Mouse (Mus musculus): ENCODE data around the gene Kcnh2.

Gene Kcnh2

DNA sequence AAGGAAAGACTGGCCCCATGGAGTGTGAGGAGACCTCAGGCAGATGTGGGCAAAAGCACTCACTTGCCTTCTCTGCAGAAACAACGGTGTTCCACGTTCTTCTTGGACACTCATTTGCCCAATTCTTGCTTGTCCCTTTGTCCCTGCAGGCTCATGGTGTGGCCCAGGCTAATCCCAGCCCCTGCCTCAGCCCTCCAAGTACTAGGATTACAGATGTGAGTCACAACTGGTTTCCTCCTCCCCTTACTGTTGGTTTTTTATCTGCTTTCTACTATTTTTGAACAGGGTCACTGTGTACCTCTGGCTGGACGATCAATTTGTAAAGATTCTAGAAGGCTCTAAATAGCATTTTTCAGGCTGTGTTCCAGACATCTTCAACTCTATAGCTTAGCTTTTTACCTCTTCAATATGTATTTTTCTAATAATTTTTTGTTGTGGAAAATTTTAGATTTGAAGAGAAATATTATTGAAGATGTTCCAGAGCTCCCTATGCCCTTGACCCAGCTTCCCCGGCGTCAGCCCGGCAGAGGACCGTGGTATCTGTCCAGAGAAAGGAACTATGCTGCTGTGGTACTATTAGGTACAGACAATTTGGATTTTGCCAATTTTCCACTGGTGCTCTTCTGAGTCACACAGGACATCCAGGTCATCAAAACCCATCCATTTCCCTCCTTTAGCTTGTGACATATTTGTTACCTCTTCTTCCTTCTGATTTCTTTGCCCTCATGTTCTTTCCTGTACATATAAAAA is 65.0 kb downstream of the Kcnh2 start:
- TF ChIP-seq NANOG (IDR thresholded peaks at IDR 0.05; ENCODE audit: borderline replicate concordance, low read length) (no peak), CTCF (conservative IDR thresholded peaks at IDR 0.05; ENCODE audit: low read length) (no peak)
- Histone ChIP-seq H3K4me3 (replicated peaks; ENCODE audit: low read length) (no peak overlapping the region), H3K9me3 (ENCODE audit: low read length) (peaks cover 11% of the 10 kb centered on the region), H3K27me3 (ENCODE audit: insufficient read depth, low read length) (0 out of 2 replicates have a peak, but pooled peaks cover under 1% of the 10 kb centered on the region), H3K4me1 (replicated peaks; ENCODE audit: low read depth, low read length) (no peaks in the 10 kb centered on the region), H3K36me3 (ENCODE audit: insufficient read depth, low read length) (no peaks in the 10 kb centered on the region)

DNA sequence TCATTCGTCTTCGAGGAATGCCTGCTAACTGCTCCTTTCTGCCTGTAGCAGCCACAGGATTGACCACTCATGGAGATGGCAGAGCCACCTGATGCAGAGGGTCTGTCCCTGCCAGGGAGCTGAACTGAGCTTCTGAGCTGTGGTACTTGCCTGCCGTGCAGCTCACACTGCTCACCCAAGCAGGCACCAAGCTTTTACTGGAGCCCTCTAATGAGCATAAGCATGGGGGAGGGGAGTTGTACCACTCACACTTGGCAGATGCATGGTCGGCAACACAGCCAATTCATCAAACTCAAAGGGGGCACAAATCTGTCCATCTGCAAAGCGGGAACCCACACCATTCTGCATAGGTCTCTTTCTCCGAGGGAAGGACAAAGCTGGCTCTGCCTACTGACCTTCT is 67.3 kb downstream of the Kcnh2 start:
- no peak for TF ChIP-seq CTCF (conservative IDR thresholded peaks at IDR 0.05; ENCODE audit: low read length)
- TF ChIP-seq NANOG (IDR thresholded peaks at IDR 0.05; ENCODE audit: borderline replicate concordance, low read length) = no peak
- TF ChIP-seq POU5F1 (IDR thresholded peaks at IDR 0.05; ENCODE audit: borderline replicate concordance, low read length) = no peak
- H3K4me1 ChIP-seq (replicated peaks; ENCODE audit: low read depth, low read length) = no peaks in the 10 kb centered on the region
- 0 out of 2 replicates have a peak, but pooled peaks cover 7% of the 10 kb centered on the region for H3K9me3 ChIP-seq (ENCODE audit: low read length)
- no peaks in the 10 kb centered on the region for H3K36me3 ChIP-seq (ENCODE audit: insufficient read depth, low read length)
- H3K4me3 ChIP-seq (replicated peaks; ENCODE audit: low read length) = no peak overlapping the region
- 0 out of 2 replicates have a peak, but pooled peaks cover 3% of the 10 kb centered on the region for H3K27me3 ChIP-seq (ENCODE audit: insufficient read depth, low read length)

DNA sequence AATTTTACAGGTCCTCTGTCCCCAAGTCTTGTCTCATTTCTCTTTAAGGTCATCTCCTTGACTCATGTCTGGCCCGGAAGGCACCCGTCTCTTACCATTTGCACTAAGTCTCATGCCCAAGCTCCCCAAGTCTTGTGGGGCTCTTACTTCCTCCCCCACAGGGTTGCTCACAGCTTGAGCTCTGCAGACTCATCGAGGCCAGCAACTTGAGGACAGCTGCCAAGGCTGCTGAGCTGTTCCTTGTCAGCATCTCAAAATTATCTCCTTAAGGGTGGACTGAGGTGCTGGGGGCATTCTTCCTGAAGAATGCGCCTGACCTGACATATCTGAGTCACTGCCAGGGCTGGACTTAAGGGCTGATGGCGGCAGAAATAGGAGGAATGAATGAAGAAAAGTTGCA is 68.2 kb downstream of the Kcnh2 start:
- H3K4me3 ChIP-seq (replicated peaks; ENCODE audit: low read length) = no peak overlapping the region
- no peak for TF ChIP-seq POU5F1 (IDR thresholded peaks at IDR 0.05; ENCODE audit: borderline replicate concordance, low read length)
- no peak for TF ChIP-seq CTCF (conservative IDR thresholded peaks at IDR 0.05; ENCODE audit: low read length)
- no peak for TF ChIP-seq NANOG (IDR thresholded peaks at IDR 0.05; ENCODE audit: borderline replicate concordance, low read length)
- H3K4me1 ChIP-seq (replicated peaks; ENCODE audit: low read depth, low read length) = no peaks in the 10 kb centered on the region
- no peaks in the 10 kb centered on the region for H3K36me3 ChIP-seq (ENCODE audit: insufficient read depth, low read length)
- H3K9me3 ChIP-seq (ENCODE audit: low read length) = peaks cover 10% of the 10 kb centered on the region; the same call in 1 of the 2 replicates
- H3K27me3 ChIP-seq (ENCODE audit: insufficient read depth, low read length) = 0 out of 2 replicates have a peak, but pooled peaks cover 3% of the 10 kb centered on the region

DNA sequence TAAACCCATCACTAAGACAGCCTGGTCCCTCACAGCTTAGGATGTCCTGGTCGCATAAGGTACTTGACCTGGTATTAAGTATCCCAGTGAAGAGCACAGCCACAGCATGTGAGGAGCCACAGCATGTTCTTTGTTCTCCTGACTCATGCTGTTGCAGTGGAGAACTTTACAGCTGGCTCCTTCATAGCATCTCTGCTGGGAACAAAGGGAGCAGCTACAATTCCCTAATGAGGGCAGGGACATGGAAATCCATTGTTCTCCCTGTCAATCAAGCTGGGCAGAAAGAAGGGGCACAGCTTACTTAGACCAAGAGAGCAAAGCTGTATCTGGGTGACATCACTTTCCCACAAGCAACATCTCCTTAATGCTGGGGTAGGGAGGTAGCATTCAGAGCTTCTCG is 70.9 kb downstream of the Kcnh2 start:
- Histone ChIP-seq H3K4me3 (replicated peaks; ENCODE audit: low read length) (no peak overlapping the region), H3K27me3 (ENCODE audit: insufficient read depth, low read length) (0 out of 2 replicates have a peak, but pooled peaks cover 3% of the 10 kb centered on the region), H3K36me3 (ENCODE audit: insufficient read depth, low read length) (no peaks in the 10 kb centered on the region), H3K9me3 (ENCODE audit: low read length) (peaks cover 10% of the 10 kb centered on the region; the same call in 1 of the 2 replicates), H3K4me1 (replicated peaks; ENCODE audit: low read depth, low read length) (no peaks in the 10 kb centered on the region)
- TF ChIP-seq POU5F1 (IDR thresholded peaks at IDR 0.05; ENCODE audit: borderline replicate concordance, low read length) (no peak), CTCF (conservative IDR thresholded peaks at IDR 0.05; ENCODE audit: low read length) (no peak), NANOG (IDR thresholded peaks at IDR 0.05; ENCODE audit: borderline replicate concordance, low read length) (no peak)

DNA sequence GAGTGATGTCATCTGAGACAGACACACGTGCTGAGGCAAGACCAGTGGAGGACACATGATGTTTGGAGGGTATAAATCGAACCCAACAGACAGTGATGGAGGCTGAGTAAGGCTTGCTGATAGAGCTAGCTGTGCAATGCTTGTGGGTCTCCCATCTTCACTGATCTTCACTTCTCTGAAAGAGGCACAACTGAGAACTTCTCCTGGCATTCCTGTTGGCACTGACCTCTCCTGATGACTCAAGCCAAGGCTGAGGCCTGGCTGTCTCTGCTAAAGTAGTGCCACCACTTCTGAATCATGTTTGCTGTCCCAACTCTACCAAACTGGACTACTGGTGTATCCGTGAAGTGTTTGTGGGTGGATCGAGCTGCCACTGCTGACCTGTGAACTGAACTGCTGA is 71.9 kb downstream of the Kcnh2 start:
- no peak overlapping the region for H3K4me3 ChIP-seq (replicated peaks; ENCODE audit: low read length)
- no peaks in the 10 kb centered on the region for H3K36me3 ChIP-seq (ENCODE audit: insufficient read depth, low read length)
- peaks cover 6% of the 10 kb centered on the region; the same call in 1 of the 2 replicates for H3K9me3 ChIP-seq (ENCODE audit: low read length)
- 0 out of 2 replicates have a peak, but pooled peaks cover 3% of the 10 kb centered on the region for H3K27me3 ChIP-seq (ENCODE audit: insufficient read depth, low read length)
- H3K4me1 ChIP-seq (replicated peaks; ENCODE audit: low read depth, low read length) = no peaks in the 10 kb centered on the region
- no peak for TF ChIP-seq NANOG (IDR thresholded peaks at IDR 0.05; ENCODE audit: borderline replicate concordance, low read length)
- TF ChIP-seq CTCF (conservative IDR thresholded peaks at IDR 0.05; ENCODE audit: low read length) = no peak
- no peak for TF ChIP-seq POU5F1 (IDR thresholded peaks at IDR 0.05; ENCODE audit: borderline replicate concordance, low read length)

DNA sequence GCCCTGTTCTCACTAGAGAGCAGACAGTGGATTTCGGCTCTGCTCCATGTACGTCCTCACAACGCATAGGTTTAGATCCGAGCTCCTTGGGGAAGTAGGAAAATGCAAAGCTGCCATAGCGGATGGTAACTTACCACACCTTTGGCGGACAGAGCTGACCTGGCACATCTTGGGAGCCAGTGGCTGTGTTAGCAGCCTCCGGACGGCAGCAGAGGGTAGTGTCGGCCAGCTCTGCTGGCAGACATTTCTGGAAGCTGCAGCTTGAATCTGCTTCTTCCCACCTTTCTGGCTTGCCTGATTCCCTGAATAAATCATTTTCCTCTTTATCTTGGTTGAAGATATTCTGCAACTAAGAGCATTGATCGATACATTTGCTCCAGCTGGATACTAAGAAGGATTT is 73.2 kb downstream of the Kcnh2 start:
- no peaks in the 10 kb centered on the region for H3K36me3 ChIP-seq (ENCODE audit: insufficient read depth, low read length)
- H3K27me3 ChIP-seq (ENCODE audit: insufficient read depth, low read length) = peaks cover 3% of the 10 kb centered on the region; the same call in 1 of the 2 replicates
- TF ChIP-seq CTCF (conservative IDR thresholded peaks at IDR 0.05; ENCODE audit: low read length) = no peak
- TF ChIP-seq NANOG (IDR thresholded peaks at IDR 0.05; ENCODE audit: borderline replicate concordance, low read length) = no peak
- TF ChIP-seq POU5F1 (IDR thresholded peaks at IDR 0.05; ENCODE audit: borderline replicate concordance, low read length) = no peak
- H3K4me1 ChIP-seq (replicated peaks; ENCODE audit: low read depth, low read length) = no peaks in the 10 kb centered on the region
- peaks cover 3% of the 10 kb centered on the region; the same call in 1 of the 2 replicates for H3K9me3 ChIP-seq (ENCODE audit: low read length)
- H3K4me3 ChIP-seq (replicated peaks; ENCODE audit: low read length) = no peak overlapping the region

DNA sequence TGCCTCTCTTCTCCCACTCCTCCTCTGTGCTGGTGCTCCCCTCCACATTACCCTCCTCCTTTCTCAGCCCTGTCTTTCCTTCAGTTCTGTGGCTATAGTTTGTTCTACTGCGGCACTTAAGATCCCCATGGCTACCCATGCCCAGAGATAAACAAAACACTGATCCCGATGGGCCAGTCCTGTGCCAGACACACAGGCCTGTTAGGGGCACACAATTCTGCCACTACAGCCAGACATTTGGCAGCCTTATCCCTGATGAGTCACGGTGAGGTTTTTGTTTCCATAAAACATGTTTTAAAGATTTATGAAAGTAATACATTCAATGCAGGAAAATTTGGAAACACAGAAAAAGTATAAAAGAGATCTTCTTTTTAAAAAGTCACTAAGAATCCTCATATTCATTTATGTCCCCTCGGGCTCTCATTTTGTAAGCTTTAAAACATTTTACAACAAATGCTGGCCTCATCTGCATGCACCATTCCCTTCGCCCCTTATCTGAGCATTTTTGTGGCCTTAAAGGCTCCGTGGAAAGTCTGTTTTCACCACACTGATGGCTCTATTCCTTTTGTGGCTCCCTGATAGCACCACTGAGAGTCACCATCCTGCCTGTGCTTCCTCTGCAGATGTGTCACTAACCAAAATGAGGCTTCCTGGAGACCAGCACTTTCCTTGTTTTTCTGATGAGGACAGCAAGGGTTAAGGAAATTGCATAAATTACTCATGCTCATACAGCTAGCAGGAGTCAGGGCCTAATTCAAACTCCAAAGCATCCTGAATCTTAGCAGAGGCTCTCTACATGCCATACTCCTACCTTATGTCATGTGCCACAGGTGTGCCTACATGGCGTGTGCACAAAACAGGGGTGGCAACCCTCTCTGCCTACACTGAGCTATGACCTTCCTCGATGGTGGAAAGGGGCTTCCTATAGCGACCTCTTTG is 77.5 kb downstream of the Kcnh2 start:
- Histone ChIP-seq H3K36me3 (ENCODE audit: insufficient read depth, low read length) (no peaks in the 10 kb centered on the region), H3K27me3 (ENCODE audit: insufficient read depth, low read length) (no peaks in the 10 kb centered on the region; the same call in 1 of the 2 replicates), H3K4me3 (replicated peaks; ENCODE audit: low read length) (no peak overlapping the region), H3K4me1 (replicated peaks; ENCODE audit: low read depth, low read length) (0 out of 2 replicates have a peak, but pooled peaks cover 3% of the 10 kb centered on the region), H3K9me3 (ENCODE audit: low read length) (peaks cover 3% of the 10 kb centered on the region; the same call in 1 of the 2 replicates)
- no peak for TF ChIP-seq NANOG (IDR thresholded peaks at IDR 0.05; ENCODE audit: borderline replicate concordance, low read length)

DNA sequence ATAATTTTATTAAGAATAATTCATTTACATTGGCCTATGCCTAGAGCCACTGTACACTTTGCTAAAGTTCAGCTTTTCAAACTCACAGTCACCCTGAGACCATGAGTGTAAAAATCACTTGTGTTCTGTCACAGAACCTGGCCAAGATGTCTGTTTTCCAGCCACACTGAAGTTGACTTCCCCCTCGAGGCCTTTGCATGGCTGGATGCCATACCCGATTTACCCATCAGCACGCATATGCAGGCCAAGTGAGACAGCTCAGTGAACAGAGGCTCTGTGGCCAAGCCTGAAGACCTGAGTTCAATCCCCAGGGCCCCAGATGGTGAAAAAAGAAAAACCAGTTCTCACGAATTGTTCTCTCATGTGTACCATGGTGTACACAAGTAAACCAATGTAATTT is 80.5 kb downstream of the Kcnh2 start:
- H3K27me3 ChIP-seq (ENCODE audit: insufficient read depth, low read length) = no peaks in the 10 kb centered on the region; the same call in 1 of the 2 replicates
- TF ChIP-seq CTCF (conservative IDR thresholded peaks at IDR 0.05; ENCODE audit: low read length) = no peak
- TF ChIP-seq POU5F1 (IDR thresholded peaks at IDR 0.05; ENCODE audit: borderline replicate concordance, low read length) = no peak
- no peak for TF ChIP-seq NANOG (IDR thresholded peaks at IDR 0.05; ENCODE audit: borderline replicate concordance, low read length)
- peaks cover 9% of the 10 kb centered on the region for H3K4me1 ChIP-seq (replicated peaks; ENCODE audit: low read depth, low read length)
- no peak overlapping the region for H3K4me3 ChIP-seq (replicated peaks; ENCODE audit: low read length)
- no peaks in the 10 kb centered on the region for H3K9me3 ChIP-seq (ENCODE audit: low read length)
- H3K36me3 ChIP-seq (ENCODE audit: insufficient read depth, low read length) = no peaks in the 10 kb centered on the region

All from E14TG2a.4 (cell line).